Mouse (Mus musculus) mouse trophoblast stem cell (cell line): ENCODE data around the gene Lnx1.

Experiments
- in situ Hi-C, 2 experiments: fragments of 300-500 bp; cut with MseI, MboI; formaldehyde crosslinking; loops; 2 replicates in 1 of 2; 3 replicates in 1 of 2; pipeline ENCODE4 v1.15.1; 2025

Lnx1 gene

DNA sequence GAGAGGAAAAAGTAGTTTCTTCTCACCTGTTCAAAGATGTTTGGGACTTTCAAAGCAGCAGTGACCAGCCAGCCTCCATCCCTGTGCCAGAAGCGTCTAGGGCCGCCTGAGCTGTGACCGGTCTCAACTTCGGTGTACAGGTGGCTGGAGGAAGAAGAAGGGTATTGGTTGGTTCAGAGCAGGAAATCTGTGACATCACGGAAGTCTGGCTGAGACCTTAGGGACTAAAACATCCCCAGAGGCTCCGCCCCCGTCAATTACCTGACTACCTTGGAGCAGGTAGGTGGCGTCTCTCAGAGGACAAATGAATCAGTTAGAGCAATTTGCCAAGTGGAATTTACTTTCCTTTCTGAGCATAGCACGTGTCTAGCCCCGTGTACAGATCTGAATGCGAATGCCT is at the start of gene Lnx1:
Lnx1 (minus strand) TSS at position 147 of the 400 bp plus-strand sequence.
- in situ Hi-C loops, result no loop called here

DNA sequence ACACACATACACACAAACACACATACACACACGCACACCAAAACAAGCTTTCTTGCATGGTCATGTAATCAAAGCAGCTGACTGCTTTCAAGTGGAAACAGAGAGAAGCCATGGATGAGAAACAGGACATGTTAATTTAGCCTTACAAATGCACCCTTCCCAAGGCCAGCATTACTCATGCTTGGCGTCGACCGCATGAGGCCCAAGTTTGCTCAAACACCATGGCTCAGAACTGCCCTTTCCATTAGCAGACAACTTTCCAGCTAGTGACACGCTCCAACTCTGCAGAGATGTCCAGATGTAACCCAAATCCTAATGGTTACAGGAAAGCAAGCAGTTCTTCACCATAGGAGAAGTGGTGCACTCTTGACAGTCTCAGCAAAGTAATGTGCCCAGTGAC is 47.8 kb upstream of the Lnx1 start:
- in situ Hi-C loops, result no loop called here

DNA sequence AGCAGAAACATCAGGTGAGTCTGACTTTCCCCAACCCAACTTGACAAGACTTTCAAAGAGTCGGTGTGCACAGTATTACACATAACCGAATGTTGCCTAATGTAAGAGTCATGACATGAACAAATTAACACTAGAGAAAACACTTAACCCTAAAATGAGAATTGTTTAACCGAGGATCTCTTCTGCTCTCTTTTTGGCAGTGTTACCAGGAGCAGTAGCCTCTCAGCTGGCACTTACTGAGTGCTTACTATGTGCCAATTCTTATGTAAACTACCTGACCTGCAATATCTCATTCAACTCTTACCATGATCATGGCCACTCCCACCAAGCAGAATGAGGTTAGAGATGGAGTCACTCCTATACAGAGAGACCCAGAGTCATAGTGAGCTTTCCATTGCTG is 44.8 kb upstream of the Lnx1 start:
- in situ Hi-C loops, result no loop called here

DNA sequence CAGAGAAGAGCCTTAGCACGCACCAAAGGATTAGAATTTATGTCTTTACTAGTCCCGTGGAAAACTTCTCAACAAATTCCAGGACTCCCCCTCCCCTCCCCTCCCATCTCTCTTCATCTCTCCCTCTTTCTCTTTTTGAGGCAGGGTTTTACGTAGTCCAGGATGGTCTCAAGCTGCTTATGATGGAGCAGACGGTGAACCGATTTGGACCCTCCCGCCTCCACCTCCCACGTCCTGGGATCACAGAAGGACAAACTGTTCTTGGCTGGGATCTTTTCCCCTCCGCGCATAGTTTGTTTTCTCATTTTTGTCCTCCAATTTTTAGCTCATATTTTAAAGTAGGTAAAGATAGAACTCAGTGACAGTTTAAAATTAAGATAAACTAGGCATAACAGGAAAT is 38.2 kb upstream of the Lnx1 start:
- in situ Hi-C loops, result no loop called here

DNA sequence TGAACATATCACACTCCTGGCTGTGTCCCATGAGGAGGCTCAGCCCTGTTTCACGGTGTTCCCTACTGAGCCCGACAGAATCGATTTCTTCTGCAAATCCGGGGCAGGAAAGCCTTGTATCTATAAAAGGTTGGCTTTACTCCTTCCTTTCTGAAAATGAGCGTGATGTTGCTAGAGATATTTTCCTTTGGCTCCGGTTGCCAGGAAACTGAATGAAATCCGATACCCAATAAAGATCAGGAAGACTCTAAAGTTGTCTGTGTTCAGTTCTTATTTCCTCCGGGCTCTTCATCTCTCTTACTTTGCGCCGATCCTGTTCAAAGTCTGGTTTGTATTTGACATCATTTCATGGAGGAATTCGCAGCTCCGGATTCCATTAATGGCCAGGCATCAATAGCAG is 36.7 kb upstream of the Lnx1 start:
- in situ Hi-C loops, result no loop called here

DNA sequence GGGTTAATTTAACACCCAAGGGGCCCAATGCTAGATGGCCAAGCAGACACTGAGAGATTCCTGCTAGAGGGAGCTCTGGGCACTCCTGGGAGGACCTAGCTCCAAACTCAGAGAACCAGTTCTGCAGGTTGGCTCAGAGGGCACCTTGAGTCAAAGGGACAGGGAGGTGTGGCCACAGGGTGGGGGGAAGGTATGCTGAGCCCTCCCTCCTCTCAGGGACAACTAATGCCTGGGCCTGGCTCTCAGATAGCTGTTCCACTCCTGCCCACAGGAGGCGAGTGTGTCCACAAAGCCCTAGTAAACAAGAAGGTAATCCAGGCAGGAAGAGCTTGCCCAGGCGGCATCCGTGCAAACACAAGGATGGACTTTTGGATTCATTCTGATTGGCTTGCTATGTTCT is 35.6 kb upstream of the Lnx1 start:
- in situ Hi-C loops, result no loop called here

DNA sequence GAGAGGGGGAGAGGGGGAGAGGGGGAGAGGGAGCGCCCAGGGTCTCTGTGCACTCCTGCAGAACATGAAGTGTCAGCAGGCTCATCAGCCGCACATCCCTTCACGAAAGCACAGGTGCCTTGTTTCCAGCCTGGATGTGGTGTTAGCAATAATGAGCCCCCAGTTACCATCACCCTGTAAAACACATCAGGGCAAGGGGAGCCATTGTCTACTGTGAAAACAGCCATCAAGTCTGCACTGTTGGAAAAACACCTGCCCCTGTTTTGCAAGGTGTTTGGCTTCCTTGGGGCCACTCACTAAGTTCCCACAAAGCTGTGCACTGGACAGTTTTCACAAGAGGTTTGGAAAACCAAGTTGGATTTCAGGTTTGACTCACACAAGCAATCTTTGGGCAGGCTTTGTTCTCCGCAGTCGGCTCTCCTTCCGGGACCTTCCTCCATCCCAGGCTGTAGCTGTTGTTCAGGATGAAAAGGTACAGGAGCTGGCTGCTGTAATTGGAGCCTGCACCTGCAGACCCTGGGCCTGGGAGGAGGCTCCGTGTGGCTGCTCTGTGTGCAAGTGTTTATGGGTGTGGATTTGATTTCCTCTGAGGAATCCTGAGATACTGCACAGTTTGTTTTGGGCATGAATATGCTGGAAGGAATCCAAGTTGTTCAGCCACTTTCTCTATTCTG is 31.3 kb upstream of the Lnx1 start:
- in situ Hi-C loops, result no loop called here

DNA sequence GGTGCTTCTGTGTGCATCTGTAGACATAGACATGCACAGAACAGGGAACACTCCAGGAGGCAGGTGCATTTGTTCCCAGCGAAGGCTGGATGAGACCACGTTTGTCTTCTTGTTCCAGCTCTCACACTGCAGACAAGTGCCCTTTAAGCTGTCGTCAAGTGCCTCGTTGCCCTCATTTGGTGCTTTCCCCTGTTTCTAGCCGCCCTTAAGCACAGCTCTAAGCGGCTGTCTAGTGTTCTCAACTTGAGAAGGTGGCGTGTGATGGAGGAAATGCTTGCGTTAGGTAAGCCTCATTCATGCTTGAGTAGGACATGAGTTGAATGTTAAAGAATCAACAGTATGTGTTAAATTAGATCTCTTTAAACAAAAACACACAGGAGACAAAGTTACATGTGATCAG is 29.9 kb upstream of the Lnx1 start:
- in situ Hi-C loops, result no loop called here

DNA sequence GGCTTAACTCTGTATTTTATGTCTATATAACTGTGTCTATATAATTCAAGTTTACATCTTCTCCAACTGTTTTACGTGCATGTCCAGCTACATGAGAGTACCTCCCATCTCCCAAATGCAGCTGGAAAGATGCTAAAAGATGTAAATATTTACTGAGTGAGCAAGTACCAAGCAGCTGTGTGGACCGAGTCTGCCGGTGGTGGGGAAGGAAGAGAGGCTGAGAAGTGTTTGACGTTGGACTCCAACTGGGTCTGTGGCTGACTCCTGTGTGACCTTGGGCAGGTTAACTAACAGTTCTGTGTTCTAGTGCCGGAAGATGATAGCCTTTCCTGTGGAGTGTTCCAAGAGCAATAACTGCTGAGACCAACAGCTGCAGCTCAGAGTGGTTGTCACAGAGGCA is 27.9 kb upstream of the Lnx1 start:
- in situ Hi-C loops, result no loop called here

DNA sequence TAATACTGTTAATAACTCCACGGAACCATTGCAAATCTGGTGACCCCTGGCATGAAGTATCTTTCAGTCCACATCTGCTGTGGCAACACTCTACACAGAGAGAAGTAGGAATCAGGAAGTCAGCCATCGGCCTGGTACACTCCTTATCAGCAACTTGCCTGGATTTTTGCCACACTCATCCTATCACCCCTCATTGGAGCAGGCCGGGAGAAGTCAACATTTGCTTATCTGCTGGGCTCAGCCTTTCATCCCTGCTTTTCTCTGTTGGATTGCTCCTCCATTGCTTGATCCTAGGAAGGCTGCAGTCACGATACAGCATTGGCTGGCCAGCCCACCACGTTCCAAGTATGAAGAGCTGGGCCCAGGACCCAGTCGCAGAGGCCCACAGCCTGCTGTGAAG is 26.9 kb upstream of the Lnx1 start:
- in situ Hi-C loops, result no loop called here

DNA sequence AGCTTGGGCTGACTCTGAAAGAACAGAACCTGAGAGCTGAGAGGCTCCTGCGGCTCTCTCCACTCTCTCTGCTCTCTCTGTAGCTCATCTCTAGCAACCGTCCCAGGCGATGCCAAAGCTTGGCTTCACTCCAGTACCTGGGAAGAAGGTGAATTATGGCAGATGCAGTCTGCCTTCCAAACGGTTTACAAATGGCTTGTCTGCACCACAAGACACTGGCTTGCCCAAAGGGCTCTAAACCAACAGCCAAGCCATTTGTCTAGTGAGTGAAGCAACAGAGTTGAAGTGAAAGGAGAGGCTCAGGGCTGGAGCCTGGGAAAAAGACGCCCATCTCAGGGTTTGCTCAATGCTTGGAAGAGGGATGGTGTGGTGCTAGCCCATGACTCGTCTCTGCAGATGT is 25.5 kb upstream of the Lnx1 start:
- in situ Hi-C loops, result no loop called here

DNA sequence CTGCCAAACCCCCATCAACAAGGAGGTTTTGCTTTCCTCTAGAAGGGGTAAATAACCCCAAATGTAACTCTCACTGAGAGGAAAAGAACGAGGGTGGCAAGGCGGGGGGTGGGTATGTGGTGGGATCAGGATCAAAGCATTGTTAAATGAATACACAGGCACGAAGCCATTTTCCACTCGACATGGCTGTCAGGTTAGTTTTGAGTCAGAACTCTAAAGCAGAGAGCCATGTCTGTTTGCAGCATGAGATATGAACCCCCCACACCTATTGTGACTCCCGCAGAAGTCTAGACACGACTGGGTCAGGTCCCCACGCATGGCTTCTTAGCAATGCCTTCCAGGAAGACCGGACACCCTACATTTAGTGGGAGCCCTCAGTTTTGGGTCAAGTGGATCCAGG is 24.6 kb upstream of the Lnx1 start:
- in situ Hi-C loops, result no loop called here

DNA sequence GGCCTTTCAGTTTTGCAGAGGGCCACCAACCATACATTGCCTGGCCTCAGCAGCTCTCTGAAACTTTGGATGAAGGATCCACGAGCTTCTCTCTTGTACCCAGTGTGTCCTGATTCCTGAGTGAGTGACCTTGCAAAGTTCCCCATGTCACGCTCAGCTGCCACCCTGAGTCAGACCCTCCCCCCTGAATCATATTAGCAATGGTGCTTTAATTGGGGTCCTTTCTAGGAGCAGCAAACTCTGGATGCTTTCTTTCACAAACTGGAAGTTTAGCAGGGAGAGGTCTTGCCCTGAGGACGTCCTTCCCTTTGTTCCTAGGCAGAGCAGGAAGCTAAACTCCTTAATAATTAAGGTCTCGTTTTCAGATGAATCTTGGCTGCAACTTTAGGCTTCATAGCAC is 22.8 kb upstream of the Lnx1 start:
- in situ Hi-C loops, result no loop called here

DNA sequence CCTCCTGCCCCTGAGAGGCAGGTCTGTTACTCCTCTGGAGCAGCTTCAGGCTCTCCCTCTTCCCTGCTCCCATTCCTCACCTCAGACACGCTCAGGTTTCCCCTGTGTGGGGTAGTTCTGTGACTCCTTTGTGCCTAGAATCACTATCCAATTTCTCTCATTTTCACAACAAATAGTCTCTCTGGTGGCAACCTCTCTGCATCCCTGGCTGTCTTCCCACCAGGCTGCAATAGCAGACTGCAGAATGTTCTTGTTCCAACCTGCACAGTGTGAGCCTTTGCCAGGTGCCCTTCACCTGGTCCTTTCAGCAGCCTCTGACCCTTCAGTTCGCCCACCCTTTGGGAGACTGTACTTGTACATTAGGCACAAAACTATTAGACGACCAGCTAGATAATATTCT is 19.1 kb upstream of the Lnx1 start:
- in situ Hi-C loops, result no loop called here

DNA sequence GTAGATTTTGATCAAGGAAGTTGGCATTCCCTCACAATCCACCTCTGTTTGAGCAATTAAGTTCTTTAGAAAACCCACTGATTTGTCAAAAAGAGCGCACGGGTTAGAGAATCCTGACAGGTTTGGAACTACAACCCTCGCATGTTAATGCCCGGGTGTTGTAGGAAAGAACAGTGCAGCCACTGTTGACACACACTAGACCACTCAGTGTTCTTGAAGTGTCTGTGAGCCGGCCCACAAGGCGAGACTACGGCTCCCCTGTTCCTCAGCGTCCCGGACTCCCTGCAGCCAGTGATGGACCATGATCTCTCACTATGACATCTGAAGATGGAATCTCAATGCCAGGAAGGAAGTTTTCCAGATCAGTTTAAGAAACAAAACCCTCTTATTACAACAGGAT is 17.9 kb upstream of the Lnx1 start:
- in situ Hi-C loops, result no loop called here

DNA sequence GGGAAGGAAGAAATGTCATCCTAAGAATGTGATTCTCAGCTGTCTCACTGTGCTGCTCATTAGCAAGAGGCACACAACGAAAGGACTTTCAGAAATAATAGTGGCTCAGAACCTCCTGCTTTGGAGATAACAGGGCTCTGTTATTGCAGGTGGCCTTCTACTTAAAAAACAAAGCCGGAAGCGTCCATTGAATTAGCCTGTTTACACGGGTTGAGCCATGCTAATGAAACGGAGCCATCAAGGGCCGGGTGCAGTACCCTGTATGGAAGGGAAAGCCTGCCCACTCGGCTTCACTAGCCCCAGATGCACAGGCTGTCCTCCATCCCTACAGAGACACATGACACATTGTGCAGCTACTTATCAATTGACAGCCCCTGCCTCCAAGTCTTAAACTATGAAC is 13.5 kb upstream of the Lnx1 start:
- in situ Hi-C loops, result no loop called here

DNA sequence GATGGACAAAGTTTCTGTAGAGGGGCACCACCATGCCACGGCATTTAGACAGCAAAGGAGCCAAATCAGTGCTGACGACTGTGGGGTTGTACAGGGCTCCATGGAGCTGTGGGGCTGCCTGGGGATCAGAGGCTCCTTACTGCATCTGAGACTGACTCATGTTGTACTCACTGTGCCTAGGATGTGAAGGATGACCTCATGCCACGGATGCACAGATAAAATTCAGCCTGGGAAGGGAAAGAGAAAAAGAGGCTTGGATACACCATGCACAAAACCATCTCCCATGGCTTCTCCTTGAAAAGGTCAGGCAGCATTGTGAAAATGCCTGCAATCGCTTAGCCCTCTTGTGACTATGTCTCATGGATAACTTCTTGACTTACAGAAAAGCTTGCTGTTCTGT is 10.1 kb upstream of the Lnx1 start:
- in situ Hi-C loops, result no loop called here

DNA sequence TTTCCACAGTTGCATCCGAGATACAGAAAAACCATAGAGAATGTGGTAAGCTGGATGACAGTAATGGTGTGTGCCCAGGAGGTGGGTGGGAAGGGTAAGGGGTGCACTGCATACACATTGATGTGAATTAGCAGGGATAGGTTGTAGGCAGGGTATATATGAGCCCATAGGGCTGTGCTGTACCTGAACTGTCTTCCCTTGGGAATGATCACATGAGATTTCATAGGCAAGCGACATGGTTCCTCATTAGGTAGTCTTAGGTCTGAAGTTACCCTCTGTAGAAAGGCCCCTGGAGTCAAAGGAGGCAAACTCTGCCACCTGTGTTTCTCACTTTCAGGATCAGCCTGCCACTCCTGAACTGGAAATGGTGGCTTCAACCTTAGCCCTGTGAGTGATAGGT is 9.3 kb upstream of the Lnx1 start:
- in situ Hi-C loops, result no loop called here

DNA sequence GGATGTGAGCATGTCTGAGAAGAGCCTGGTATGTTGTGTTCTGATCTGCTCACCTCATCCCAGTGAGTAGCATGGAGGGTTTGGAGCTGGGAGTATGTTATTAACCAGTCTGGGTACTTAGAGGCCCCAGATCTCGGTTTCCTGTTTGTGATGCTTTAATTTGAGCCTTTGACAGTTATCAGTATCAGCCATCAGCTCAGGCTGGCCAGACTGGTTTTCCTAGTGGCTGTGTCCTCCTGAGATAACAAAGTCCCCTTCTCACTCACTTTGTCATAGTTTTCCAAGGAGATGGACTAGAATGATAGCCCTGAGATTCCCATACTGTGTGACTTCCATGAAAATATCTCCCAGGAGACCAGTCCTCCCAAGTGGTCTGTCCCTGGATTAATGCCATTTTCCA is 8.3 kb upstream of the Lnx1 start:
- in situ Hi-C loops, result no loop called here

DNA sequence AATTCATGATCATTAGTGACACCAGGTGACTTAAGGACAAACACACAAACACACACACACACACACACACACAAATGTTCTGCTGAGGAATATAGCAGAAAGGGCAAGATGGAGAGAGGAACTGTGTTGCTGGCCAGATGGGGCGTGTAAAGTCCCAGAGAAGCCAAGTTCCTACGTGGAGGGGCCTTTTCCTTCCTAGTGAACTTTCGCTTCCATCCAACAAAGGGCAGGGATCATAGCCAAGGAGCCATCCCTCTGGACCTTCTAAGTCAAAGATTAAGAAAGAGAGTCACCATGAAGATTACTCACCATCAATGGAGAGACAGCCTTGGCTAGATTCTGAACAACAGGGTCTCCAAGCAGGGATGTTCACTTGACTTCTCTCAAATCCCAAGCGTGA is 7.5 kb upstream of the Lnx1 start:
- in situ Hi-C loops, result no loop called here

DNA sequence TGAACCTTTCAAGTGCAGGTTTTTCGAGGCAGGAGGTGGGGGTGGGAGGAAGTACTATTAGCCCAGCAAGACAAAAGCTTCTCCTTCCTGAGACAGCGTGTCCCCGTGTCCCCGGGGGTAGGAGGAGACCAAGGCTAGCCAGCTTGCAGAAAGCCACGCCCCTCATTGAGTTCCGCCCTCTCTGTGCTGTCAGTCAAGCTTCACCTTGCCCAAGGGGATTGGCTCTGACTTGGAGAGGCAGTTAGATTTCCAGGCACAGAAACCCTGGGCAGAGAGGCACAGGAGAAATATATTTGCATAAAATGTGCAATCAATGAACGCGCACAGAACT is 1.7 kb upstream of the Lnx1 start:
- in situ Hi-C loops, result no loop called here

DNA sequence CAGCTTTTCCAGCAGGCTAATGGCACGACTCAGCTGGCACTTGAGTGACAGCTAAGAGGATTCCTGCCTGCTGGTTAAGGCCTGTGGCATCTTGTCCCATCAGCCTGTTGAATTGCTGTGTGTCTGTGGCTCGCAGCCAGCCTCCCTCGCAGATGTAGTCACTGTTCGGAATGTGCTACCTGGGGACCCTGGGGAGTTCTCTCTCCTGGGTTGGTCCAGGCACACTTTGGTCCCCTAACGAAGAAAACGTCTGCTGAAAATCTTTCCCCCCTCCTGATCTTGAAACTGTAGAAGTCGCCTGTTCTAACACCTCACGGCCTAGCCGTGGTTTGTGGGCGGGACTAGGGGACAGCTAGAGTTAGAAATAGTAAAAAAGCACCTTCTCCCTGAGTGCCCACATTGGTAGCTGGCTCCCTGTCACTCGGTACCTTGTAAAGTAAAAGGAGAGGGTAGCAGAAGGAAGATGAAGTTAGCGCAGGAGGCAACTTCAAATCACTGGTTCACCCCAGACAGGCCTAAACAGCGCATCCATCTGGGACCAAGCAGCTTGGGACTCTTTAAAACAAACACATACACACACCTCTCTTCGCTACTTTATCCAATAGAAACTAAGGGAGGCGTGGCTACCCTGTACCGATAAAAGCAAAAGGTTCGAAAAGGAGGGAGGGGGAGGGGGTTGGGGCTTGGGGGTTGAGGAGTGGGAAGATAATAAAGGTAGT is 1.2 kb upstream of the Lnx1 start:
- in situ Hi-C loops, result no loop called here

DNA sequence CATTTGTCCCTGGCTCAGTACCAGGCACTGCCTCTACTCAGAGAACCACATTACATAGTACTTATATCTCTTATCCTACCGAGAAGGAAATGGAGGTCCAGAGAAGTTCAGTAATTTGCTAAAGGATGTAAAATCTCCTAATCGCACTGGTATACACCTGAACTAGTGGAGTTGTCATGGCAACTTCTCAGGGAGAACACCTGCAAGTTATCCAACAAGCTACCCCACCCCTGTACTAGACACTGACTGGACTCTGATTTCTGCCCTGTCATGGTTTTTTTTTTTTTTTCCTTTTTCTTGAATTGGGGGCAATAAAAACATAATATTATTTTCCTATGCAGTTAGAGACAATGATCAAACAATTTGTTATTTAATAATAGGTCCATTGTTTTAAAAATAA is 1.8 kb downstream of the Lnx1 start:
- in situ Hi-C loops, result no loop called here

DNA sequence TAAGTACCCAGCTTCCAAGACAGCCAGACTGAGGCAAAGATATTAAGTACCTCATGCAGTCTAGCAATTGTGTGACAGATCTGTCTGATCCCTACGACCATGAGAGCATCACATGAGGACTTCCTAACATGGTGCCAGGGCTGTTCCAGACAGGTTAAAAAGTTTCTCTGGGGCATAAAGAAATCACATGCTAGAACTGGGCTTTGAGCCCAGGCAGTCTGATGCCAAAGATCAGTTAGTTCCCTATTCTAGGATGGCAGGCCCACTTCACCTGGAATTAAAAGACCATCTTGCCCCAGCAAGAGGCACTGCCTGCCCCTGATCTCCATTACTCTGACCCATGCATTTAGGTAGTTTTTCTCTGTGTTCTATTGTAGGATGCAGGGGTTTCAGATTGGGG is 3.0 kb downstream of the Lnx1 start:
- in situ Hi-C loops, result no loop called here
